Mouse (Mus musculus) spleen, adult 12 weeks (tissue): ENCODE measurements around the gene Gm3336.
A peak's percentile ranks its signal among the peaks of the same experiment; 100 is the strongest.

Source experiments
- DNase-seq: peaks from one replicate; pipeline ENCODE4 v3.0.0; 2022; ENCODE audit warnings: low spot score

Gm3336 gene

DNA sequence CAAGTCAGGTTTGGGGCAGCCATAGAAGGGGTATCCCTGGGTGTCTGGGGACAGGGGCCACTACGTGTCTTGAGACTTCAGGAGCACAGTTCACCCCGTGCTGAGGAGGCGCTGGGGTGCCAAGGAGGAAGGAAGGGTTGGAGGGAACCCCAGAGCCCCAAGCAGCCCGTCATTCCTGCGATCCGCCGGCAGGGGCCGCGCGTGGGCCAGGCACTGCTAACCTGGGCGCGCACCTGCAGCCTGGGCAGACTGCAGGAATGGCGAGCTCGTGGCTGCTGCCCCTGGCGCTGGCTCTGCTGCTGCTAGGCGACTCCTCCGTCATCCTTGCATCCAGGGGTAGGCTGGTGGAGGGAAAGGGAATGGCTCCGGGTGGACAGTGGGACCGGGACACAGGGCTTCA, at the start of gene Gm3336:
Gene Gm3336, plus strand, starts transcription at position 247 of the 400 bp plus-strand sequence.
- DNase-seq, result peak; percentile 52

DNA sequence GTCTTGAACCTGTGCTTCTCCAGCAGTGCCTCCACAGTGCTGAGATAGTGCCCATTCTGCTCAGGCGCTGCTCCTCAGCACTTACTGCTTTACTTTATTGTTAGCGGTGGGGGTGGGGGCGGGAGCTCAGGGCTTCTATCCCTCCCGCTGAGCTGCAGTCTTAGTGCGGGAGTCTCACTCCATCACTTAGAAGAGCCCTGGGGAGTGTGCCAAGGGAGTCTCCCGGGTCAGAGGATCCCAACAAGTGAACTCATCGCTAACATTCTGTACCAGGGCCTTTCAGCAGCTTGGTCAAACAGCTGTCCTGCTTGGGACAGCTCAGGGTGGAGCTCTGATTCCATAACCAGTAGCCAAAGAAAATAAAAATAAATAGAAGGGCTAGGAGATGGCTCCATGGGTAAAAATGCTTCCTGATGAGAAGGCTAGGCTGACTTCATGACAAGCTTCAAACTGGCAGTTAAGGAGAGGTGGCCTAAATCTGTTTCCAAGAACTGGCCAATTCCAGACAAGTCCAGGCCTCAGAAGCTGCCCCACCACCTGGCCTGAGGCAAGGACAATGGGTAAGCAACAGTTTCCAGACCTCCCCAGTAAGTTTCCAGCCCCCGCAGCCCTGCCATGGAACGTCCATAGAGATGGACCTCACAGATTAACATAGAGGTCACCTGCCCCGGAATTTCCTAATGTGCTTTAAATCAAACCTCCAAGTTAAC, 46.6 kb upstream of the Gm3336 start:
- DNase-seq, result no peak

DNA sequence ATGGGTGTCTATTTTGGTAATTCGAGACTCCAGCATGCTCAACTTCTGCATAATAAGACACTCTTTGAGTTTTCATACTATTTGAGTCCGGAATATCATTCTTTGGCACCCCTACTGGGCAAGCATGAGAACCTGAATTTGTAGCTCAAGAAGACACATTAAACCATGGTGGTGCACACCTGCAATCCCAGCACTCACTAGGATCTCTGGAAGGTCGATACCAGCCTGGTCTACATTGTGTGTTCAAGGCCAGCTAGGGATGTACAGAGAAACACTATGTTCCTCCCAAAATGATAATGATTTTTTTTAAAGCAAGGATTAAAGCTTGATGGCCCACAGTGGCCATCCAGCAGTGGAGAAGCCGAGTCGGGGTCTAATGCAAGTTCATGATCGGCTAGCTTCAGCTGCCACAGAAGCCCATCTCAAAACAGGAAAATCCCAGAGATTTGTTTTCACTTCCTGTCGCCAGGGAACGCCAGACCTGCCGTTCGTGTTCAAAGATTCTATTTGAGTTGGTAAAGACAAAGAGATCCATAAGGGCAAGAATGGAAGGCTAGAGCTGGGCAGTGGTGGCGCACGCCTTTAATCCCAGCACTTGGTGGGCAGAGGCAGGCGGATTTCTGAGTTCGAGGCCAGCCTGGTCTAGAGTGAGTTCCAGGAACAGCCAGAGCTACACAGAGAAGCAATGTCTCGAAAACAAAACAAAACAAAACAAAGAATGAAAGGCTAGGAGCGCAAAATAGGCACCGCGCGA, 45.8 kb upstream of the Gm3336 start:
- DNase-seq, result no peak

DNA sequence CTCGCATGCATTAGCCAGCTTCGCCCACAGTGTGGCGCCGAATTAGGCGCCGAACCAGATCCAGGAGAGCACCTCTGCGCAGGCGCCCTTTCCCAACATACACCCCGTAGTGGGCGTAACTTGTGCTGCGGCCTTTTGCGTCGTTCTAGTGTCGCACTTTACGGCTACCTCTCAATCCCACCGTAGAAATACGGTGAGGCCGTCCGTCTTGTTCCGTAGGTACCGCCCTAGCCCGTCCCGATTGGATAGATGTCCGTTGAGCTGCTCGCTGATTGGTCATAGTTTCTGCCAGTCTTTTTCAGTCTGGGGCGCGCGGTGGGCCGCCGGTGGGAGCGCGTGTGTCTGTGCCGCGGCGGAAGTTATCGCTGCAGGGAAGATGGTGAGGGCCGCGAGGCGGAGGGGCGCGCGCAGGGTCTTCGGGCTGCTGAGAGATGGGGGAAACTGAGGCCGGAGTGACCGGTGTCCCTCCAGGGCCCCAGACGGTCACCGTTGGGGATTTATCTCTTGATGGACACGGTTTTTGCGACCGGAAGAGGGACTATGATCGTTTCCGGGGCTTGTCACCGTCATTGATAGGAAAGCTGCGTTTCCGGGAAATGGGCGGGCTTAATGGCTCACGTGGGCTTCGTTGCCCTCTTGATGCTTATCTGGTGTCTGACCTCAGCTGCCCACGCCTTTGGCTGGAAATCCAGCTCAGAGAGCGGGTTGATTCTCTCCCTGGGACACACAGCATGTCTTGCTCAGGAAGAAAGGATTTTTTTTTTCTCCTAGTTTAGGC, 45.1 kb upstream of the Gm3336 start, which contains the start of gene Lsm4:
Gene Lsm4, plus strand, starts transcription at position 170 of the 778 bp plus-strand sequence.
- DNase-seq, result peak; percentile 97

DNA sequence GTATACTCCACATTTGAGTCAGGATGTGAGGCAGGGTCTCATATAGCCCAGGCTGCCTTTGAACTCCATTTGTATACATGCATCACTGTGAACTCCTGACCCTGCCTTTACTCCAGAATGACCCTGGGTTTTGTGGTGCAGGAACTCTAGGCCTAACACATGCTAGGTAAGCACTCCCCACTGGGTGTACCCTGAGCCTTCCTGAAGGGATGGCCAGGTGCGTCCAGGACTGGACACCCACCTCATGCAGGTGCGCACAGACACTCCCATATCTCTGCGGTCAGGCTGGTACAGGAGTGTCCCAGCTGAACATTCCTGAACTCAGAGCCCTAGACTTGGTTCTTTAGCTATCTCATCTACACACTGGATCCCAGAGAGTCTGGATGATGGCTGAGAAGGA, 44.2 kb upstream of the Gm3336 start:
- DNase-seq, result no peak

DNA sequence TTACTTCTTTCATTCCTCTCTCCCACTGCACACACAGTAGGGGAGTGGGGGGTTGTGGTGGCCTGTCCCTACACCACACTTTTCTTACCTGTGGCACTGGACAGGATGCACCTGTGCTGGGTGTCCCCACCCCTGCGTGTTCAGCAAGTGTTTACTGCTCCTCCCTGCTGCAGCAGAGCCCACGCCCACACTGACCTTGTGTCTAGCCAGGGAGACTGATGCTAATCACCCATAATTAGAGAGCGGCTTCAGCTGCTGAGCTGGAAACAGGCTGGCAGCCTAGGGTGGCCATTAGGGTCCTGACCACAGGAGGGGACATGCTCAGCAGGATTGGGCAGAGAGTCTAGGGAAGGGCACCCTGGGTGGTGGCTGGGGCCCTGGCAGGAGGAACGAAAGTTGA, 43.6 kb upstream of the Gm3336 start:
- peak; percentile 25 for DNase-seq

DNA sequence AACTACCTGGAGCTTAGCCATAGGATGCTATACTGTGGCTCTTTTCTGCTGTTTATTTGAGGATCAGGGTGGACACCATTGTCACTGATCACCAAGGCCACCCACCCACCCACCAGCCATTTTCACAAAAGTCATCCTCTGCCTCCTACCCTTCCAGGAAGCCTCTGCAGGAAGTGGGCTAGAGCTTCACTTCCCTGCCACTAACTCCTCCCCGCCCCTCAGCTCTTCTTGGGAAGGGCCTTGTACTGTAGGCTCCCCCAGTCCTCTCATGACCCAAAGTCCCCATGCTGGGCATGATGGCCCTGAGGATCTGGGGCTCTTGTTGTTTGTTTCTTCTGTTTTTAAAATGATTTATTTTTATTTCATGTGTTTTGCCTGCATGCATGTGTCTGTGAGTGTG, 43.0 kb upstream of the Gm3336 start:
- no peak for DNase-seq

DNA sequence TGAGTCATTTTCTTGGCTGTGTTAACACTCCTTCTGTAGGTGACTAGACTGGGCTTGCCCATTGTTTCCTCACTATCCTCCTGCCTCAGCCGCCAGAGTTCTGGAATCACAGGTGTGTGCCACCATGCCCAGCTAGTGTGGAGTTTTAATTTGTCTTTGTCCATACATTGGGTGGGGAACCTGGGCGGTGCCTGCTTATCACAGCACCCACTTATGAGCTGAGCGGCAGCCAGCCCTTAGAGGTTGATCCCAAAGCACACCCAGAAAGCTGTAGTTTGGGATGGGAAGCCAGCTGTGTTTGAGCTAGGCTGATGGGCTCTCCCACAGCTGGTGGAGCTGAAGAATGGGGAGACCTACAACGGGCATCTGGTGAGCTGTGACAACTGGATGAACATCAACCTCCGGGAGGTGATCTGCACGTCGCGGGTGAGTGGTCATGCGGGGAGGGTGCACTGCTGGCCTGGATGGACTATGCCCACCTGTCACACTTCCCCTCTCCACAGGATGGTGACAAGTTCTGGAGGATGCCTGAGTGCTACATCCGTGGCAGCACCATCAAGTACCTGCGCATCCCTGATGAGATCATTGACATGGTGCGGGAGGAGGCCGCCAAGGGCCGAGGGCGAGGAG, 40.8 kb upstream of the Gm3336 start:
- no peak for DNase-seq

DNA sequence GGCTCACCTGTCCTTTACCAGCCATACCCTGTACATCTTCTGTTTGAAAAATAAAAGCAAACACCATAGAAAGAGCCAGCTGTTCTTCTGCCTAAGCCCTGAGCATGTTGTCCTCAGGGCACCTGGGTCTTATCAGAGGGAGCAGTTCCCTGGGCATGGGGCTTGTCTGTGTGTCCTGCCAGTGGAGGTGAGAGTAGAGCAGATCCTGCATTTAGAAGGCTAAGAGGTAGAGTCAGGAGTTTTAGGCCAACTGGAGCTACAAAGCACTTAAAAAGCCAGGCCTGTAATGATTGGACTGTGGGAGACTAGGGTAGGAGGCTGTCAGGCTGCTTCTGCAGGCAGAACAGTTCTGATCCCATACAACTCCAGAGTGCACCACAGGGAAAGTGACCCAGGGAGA, 39.7 kb upstream of the Gm3336 start:
- DNase-seq, result no peak

DNA sequence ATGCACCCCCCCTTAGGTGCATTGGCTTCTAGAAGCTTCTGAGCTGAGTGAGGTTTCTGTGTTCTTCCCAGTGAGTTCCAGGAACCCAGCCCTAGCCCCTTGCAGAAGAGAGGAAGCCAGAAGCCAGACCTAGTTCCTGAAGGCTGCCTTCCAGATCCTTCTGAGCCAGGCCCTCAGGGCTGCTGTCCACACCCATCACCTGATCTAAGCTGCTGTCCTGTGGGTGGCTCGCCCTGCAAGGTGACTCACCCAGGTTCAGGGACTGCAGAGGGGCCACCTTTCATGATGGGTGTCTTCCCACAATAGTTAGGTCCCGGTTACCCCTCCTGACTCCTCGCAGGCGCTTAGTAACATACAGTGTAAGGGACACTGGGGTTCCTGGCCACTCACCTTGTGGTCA, 38.9 kb upstream of the Gm3336 start:
- DNase-seq, result no peak

DNA sequence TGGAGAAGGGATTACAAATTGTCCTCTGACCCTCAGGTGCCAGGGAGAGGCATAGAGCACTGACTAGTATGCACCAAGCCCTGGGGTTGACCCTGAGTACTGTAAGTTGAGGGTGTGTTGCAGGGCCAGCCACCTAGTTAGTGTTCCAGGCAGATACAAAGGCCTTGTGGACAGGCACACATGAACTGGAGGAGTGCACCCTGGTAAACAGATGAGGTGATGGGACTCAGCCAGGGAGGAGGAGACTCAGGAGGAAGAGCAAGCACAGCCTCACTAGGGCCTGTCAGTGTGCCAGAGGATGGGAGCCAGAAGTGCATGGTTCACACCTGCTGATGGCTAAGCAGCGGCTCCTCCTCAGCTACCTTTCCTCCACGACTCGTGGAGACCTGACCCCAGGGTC, 38.3 kb upstream of the Gm3336 start:
- DNase-seq, result no peak

DNA sequence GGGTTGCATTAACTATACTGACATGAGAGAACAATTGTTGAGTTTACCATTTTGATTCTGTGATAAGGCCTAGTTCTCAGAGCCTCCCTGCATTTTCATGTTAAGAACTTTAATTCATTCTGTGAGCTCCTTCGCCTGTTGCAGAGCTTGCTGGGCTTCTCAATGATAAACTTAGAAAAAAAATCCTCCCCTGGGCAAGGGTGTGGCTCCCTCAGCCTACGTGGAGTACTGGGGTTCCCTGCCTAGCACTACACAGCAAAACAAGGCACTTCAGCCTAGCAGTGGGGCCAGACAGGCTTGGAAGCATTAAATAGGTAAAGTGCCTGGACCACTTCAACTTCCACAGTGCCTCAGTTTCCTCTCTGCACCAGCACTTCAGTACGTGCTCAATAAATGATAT, 36.9 kb upstream of the Gm3336 start:
- no peak for DNase-seq

DNA sequence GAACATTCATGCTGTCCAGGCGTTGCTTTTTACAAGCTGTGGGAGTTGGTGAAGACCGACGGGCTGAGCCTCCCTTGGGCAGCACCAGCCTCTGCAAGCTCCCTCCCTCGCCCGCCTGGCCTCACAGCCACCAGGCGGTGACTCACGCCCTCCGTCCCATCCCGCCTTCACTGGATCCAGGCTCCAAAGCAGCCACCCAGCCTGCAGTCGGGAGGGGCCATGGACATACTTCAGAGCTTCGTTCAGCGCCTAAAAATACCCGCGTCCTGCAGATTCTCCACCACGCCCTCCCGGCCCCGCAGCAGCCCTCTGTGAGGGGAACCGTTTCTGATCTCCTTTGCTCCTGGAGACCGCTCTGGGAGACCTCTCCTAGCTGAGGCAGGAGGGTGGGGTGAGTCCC, 36.1 kb upstream of the Gm3336 start:
- DNase-seq, result no peak

DNA sequence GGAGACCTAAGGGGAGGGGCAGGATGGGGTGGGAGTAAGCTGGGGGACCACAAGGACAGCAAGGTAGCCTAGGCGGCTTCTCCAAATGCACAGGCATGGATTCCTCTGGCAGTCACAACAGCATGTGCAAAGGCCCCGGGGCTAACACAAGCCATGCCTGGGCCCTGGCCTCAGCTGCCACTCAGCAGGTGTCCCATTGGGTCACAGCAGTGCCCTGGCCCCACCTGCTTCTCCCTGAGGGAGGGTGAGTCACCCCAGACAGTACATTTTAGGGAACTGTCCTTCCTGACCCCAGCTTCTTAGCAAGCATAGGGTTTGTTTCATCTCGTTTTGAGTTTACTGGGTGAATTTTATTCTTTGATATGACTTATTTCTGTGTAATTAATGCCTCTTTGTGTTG, 35.7 kb upstream of the Gm3336 start:
- no peak for DNase-seq

DNA sequence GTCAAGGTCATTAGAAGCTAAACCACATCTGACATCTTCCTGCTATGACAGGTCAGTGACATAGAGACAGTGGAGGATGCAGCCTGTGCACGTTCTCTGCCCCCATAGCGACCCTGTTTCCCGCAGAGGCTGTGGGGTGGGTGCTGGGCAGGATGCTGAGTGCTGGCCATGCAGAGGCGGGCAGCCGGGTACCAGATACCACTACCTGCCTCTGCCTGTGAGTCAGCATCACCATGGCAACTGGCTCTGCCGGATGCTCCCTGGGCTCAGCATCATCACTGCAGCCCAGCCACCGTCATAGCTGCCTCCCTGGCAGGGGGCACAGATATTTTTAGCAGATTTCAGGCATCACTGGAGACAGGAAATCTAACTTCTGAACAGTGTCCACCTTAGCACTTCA, 34.1 kb upstream of the Gm3336 start:
- DNase-seq, result no peak

DNA sequence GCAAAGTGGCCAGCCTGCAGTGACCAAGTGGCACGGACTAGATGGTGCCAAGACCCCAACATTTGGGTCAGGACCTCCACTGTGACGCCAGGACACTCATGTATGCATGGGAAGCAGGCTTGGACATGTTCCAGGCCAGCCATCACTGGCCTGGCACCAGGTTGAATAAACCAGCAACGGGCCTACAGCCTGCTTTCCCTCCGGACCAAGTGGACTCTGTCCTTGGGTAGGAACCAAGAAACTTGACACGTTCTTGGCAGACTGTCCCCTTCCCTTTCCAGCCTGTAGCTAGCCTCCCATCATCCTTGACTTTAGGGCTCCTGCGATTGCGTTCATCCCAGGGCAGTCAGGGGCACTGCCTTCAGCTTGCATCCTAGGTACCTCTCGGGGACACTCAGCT, 30.8 kb upstream of the Gm3336 start:
- no peak for DNase-seq

DNA sequence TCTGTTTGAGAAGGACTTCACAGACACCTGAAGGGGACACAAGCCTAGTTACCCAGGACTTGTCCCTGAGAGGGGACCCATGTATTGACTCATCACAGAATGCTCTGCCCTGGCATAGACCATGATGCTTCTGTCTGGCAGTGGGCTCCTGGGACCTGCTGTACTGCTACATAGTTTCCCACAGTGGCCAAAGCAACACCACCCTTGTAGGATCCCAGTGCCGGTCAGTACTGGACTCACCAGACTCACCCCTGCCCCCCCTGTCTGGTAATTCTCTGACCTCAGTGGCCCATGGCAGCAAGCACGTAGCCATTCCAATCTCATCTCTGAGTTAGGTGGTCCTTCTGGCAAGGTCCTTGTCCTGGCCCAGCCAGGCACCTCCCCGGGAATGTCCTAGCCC, 30.2 kb upstream of the Gm3336 start:
- DNase-seq, result no peak

DNA sequence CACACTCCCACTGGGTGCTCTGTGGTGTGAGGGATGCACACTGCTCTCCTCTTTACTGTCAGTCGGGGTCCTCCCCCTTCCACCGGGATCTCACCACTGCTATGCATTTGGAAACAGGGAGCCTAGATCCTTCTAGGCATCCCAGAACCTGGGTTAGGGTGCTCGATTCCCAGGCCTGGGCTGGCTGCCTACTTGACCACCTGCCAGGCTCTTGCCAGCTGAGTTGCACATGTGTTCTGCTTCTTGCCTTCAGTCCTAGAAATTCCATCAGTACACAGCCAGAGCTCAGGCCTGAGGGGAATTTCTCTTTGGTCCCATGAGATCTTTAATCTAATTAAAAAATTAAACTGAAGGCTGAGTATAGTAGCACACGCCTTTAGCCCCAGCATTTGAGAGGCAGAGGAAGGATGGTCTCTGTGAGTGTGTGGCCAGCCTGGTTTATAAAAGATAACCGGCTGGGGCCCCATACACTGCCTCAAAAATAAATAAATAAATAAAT, 28.4 kb upstream of the Gm3336 start:
- no peak for DNase-seq

DNA sequence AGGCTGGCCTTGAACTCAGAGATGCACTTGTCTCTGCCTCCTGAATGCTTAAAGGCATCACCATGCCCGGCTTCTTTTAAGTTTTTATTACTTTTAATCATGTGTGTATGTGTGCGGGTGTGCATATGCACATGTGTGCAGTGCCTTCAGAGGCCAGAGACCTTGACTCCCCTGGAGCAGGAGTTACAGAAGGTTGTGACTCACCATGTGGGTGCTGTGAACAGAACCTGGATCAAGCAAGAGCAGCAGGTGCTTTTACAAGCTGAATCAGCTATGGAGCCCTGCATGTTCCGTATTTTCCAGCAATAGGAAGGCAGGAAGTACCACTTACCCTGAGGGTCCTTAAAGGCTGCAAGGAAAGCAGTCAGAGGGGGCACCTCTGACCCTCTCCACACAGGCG, 27.1 kb upstream of the Gm3336 start:
- DNase-seq, result no peak

DNA sequence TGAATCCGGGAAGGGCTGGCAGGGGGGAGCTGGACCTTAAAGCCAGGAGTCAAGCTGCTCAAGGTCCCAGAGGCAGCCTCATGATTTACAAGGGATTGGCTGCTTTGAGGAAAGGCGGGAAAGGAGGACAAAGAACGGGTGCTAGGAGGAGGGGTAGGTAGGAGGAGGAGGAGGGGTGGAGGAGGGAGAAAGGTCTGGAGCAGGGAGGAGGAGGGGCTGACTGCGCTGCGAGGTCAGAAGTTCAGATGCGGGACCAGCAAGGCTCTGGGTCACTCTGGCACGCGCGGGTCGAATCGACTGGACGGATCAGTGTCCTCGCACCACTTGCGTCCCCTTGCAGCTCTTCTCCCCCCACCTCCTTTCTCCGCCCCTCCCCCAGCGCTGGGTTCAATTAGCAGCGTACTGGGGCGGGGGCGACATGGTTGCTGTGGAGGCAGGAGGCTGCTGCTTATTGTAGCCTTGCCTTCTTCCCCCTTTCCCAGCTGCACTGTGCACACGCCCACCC, 26.6 kb upstream of the Gm3336 start:
- no peak for DNase-seq

DNA sequence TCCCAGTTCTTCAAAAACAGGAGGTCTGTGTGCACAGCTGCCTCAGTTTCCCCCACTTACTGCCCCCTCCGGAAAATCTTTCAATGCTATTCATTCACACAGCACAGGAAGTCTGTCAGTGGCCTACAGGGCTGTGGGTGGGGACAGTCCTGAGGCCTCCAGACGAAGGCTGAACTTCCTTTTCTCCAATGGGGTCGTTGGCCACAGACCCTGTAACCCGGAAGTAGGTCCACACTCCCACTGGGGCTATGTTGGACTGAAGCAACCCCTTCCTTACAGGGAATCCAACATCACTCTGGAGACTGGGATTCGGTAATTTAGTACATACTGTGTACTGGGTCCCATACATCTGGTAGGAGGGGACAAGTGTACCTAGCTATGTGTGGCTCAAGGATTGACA, 24.7 kb upstream of the Gm3336 start:
- no peak for DNase-seq
